Mouse (Mus musculus) erythroid progenitor cell, adult 5-6 weeks (primary cell): Measurements from ENCODE around the gene Edar. TPM values are rescaled to one million over a fixed set of nuclear protein-coding genes. Genes with fewer than 3 reads are reported as not detected.

ENCODE experiments used
- ATAC-seq: replicated peaks from 2 replicates; pipeline ENCODE4 v1.8.0; 2016; ENCODE audit warnings: moderate number of reproducible peaks, mild to moderate bottlenecking, moderate TSS enrichment, inconsistent platforms; ENCODE audit not compliant: poor library complexity, low FRiP score, severe bottlenecking
- total RNA-seq, 2 experiments: library from RNA; stranded (forward) in 1 of 2; stranded (reverse) in 1 of 2; fragments of 150-400 nt in 1 of 2; fragments of 186-747, 209-891 nt in 1 of 2; gene quantifications; 2 replicates each; pipeline versions ENCODE4 v1.2.3 to v1.2.4; 2015 to 2017; ENCODE audit warnings: low replicate concordance in 2 of 2

Edar gene
- total RNA-seq, 2 experiments from 2014 or later = not detected

DNA sequence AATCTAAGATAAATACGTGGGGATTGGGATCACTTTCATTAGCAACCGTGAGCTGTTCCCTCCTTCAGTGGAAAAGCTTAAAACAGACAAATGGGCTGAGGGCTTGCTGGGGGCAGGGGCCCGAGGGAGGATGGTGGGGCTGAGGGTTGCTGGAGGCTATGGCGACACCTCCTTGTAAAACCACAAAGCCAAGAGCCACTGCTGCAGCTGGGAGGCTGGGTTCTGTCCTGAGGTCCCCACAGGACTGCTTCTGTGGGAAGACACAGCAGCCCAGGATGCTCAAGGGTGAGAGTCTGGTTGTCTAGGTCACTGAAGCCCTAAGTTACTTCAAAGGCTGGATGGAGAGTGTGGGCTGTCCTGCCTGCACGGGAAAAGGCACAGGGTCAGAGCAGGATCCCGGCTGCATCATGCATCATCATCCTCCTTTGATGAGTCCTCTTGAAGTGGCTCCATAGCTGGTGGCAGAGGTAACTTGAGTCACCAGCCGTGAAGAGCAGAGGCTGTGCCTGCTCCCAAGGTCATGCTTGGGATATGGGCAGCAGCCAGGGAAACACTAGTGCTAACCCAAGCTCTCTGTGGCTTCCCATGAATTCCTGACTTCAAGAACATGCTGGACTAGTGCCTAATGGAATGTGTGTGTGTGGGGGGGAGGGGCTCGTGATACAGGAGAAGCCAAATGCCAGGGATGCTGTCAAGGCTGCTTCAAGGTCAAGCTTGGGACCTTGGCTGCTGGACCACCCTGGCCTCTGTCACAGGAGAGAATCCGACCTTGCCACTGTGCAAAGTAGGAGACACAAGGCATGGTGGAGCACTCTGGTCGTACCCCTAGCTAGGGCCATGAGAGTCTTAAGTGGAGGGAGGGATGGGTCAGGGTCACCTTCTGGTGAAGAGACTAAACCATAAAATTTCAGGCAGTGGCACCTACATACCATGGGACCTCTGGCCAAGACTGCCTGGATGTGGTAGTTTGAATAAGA, 22.7 kb downstream of the Edar start:
- no peak for ATAC-seq

GRCm38 (mm10) chr10:58652045-58652417, 23.4 kb downstream of the Edar start:
- no peak for ATAC-seq

DNA sequence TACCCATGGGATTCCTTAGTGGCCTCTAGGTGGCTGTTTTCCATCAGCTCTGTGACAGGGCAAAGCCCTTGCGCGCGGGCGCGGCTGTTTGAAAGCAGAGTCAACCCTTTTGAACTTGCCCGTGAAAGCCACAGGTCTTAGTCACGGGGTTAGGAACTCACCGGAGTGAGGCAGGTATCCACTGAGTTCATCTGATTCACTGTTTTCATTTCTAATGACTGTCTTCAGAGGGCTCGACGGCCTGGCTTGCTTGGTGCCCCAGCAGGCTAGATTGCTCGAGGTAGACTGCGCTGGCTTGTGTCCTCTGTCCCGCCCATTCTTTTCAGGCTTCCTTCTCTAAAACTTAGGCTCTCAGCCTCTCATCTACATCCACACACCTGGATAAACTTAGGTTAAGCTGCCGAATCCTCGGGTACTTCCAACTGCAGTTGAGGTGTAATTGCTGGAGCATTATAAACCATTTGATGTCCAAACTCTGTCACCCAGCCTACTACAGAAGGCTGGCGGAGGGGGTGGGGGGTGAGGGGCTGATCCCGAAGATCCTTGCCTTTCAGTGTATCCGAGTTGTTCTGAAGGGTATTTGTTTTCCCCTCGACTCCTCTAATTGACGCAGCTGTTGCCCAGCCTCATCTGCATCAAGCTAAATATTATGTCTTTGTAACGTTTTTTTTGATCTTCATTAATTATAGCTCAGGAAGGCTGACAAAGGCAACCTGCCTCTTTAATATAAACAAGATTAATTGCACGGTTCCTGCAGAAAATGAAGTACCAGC, 24.0 kb downstream of the Edar start:
- no peak for ATAC-seq

GRCm38 (mm10) chr10:58648787-58649186, 26.7 kb downstream of the Edar start:
- ATAC-seq = no peak

DNA sequence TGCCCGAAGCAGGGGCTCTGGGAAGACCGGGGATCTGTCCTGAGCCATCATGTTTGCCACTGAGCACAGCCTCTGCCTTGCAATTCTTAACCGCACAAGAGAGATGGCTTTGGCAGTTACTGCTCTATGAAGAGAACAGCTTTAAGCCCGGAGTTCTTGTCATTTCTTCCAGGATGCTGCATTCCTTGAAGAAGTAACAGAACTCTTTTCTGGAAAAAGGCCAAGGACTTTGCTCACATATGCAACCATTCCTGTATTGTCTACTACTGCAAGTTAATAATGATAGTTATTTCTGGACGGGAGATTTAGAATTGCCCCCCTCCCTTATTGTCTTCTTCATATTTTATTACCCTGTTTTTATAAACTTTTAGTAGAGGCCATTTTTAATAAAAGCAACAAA, 30.8 kb downstream of the Edar start:
- no peak for ATAC-seq

DNA sequence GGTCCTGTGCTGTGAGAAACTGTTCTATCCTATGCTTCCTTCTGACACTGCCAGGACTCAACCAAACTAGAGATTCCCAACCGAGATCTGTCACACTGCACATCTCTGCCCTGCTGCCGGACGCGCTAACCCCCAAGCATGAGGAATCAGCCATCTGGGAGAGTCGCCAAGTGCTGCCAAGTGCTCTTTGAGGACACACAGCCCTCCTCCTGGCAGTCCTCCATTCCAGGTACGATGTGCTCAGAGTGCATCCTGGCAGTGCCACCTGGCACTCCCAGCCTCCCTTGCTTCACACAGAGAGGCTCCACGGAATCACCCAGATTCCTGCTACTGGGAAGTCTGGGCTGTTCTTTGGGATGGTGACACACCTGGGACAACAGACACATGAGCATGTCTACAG, 31.3 kb downstream of the Edar start:
- no peak for ATAC-seq

DNA sequence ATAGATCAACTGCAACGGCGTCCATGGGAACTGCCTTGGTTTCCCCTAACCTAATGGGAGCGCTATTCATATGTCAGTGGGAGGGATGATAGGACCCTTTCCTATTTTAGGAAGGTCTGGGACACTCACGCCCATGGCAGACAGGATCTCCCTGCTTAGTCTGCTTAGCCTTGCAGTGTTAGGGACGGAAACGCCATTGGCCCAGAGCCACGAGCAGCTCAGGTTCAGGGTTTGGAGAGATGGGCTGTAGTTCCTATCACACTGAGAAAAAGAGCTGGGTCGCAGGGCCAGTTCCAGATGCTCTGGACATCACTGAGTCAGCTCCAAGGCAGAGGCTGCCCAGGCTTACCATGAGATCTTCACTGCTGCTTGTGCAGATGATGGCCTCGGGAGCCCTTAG, 32.5 kb downstream of the Edar start:
- ATAC-seq = no peak

GRCm38 (mm10) chr10:58641631-58642030, 33.8 kb downstream of the Edar start:
- no peak for ATAC-seq

DNA sequence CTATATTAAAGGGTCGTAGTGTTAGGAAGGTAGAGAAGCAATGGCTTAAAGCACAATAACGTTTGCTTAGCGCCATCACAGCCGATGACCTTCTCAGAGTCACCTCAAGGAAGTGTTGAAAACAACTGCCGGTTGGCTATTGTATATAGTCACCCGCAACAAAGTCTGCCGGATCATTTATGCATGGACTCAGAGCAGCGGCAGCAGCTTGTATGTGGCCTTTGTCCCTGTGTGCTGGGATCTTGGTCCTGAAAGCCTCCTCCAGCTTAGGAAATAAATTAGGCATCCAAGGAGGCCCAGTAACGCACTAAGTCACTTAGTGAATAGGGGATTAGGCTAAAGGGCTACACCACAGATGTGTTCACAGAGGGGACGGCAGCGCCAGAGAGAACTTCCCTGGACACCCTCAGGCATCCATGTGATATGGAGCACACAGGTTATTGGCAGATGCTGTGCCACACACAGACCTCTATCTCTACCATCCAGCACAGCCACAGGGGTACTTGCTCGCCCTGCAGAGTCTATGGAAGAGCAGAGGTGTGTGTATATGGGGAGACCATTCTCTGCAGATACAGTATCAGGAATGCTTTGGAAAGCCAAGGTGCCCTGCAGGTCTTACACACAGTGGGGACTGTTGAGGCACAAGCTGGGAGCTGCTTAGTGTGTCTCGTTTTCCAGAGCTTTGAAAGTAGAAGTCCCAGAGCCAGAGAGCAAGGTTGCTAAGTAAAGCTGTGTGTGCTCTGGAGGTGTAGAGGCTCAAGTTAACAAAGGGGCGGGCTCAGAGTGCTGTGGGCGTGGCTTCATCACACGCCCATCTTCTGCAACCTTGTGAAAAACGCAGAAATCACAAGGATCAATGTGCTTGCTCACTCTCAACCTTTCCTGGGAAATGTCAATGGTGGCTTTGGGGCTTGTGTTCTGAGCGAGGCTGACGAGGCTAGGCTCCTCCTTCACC, 34.7 kb downstream of the Edar start:
- ATAC-seq = no peak

DNA sequence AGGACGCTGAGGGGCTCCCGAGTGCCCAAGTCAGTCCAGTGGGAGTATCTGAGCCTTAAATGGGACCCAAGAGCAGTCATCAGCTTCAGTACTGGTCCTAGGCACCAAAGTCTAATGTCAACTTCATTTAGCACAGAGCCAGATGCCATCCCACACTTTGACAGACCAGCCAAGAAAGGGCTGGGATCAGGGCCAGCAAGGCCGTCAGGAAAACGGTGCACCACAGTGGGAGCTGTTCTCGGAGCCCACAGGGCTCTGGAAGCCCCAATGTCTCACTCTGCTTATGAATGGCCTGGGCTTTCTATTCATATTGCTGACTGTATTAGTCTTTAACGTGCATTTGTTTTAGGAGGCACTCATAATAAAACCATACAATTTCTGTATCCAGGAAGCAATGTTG, 36.2 kb downstream of the Edar start:
- ATAC-seq = no peak

GRCm38 (mm10) chr10:58636431-58637080, 38.9 kb downstream of the Edar start:
- no peak for ATAC-seq

GRCm38 (mm10) chr10:58633507-58633906, 41.9 kb downstream of the Edar start:
- ATAC-seq = no peak

GRCm38 (mm10) chr10:58627569-58627968, 47.9 kb downstream of the Edar start:
- ATAC-seq = no peak

DNA sequence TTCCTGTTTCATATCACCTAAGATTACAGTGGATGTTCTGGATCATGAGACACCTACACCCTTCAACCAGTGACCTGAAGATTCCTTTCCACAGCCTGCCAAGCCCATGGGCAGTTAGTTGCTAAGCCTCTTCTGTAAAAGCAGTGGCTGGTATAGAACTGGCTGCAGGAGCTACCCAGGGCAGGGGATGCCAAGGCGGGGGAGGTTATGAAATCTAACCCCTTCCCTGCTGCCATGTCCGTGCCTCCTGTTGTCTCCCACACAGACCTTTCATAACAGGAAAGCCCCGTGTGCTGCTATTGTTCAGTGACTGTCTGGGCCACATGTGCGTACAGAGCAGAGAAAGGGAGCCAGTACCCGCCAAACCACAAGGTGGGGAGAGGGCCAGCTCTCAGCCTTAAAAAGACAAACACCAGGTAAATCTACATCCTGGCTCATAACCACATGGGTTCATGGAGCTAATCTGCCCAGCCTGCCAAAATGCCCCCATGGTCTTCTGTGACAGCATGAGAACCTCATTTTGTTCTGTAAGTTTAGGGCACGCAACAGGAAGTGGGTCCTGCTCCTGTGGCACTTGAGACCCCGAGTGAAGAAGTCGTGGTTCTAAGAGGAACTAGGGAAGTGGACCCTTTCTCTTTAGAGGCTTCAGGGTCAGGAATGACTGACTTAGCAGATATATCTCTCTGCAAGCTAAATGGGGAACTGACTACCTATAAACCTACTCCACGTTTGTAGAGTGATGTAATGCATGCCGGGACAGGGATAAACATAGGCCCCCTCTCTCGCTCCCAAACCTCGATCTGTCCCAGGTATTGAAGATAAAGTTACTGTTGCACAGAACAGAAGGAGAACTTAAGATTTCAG, 50.4 kb downstream of the Edar start:
- ATAC-seq = no peak

GRCm38 (mm10) chr10:58619266-58619665, 56.2 kb downstream of the Edar start:
- no peak for ATAC-seq

- no peak for ATAC-seq
Measured at GRCm38 (mm10) chr10:58618501-58619216, 56.8 kb downstream of the Edar start.

DNA sequence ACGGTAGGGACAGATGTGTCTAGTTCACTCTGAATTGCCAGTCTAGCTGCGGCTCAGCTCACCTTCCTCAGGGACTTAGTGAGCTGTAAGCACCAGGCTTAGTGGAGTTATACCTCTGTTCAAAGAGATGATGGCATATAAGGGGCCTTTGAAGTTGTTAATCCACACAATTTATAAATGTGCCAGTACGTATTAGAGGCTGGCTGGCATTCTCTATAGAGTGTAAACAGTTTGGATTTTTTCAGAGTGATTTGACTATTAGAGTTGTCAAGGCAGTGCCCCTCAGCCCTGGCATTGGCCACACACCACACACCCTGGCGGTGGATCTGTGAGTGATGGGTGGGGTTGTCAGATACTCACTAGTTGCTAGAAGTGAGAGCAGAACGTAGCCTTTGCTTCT, 58.9 kb downstream of the Edar start:
- ATAC-seq = no peak

DNA sequence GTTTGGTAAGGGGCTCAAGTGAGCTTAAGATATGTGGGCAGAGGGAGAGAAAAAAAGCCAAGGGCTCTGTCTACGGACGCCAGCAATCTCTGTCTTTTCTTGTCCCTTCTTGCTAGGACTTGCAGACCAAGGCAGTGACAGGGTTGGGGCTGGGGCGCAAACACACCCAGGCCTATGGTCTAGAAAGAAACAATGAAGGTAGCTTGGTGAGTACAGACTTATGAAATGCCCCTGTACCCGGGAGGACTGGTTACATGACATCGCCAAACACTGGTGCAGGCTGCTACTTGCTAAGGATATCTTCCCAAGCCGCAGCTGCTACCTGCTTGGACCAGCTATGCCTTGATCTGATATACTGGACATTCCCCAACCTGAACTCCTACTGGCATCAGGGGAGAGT, 60.9 kb downstream of the Edar start:
- no peak for ATAC-seq
